Mouse (Mus musculus): Measurements from ENCODE around the gene Foxa2.

Gene Foxa2

DNA sequence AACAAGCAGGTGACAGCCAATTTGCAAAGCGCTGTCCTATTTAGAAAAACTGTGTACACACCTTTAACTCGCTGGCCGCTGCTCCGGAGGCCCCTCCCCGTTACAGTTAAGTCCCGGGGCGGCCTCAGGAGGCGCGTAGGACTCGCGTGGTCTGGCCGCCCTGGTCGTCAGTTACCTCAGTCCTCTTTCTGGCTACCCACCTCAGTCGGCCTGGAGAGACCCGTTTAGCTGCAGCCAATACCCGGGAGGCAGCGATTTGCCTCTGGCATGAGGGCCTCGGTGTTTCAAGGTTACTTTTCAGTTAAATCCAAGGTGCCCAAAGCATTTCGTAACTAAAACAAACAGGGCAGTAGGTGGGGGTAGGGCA lies at the start of gene Foxa2:
TSS of gene Foxa2 (minus strand) at position 171 of the 367 bp plus-strand sequence.
- DNase-seq: no peak

DNA sequence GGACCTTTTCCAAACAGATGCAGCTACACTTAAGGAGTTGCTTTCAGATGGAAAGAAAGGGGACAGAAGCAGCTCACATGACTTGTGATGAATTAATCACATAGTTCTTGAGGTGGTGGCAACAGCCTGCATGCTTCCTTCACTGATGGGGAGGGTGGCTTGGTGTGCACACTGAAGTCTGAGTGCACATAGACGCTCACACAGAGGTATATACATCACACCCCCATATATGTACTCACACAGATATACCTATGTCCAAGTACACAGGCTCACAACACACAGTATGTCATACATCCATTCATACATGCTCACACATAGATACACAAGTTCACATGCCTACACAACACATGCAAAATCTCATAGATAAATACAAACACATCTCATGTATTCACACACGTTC lies 45.3 kb upstream of the Foxa2 start:
- DNase-seq: no peak

GRCm38 (mm10) chr2:148091657-148092056 lies 44.9 kb upstream of the Foxa2 start:
- no peak for DNase-seq

- DNase-seq: no peak
Observed at GRCm38 (mm10) chr2:148090071-148090470, 43.3 kb upstream of the Foxa2 start.

DNA sequence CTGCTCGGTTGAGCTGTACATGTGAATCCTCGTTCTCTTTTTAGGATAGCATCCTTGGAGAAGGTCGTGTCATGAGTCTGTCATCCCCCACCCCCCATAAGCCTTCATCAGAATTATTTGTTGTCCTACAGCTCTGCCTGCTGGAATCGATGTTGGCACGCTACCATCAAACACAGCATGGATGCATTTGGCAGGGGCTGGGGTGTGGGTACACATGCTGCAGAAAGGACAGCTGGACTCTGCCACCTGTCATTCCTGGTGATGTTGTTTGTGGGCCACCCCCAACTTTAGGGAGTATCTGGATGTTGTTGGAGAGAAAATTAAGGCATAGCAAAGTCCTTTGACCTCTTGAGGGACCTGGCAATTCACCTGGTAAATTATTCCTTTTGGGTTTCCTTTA lies 38.8 kb upstream of the Foxa2 start:
- no peak for DNase-seq

DNA sequence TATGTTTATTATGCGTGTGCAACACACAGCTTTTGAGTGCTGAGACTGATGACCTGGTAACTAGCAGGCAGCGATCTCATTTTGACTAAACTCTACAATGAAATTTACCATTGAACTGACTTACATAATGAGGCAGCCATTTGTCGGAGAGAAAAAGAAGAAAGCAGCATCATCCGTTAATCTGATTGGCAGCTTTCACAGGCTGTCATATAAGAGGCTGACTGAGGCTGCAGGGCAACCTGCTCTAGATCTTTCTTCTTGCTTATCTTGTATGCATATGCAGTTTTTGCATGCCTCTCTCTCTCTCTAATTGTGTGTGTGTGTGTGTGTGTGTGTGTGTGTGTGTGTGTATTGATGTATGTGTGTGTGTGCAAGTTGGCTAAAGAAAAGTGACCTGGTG lies 38.4 kb upstream of the Foxa2 start:
- DNase-seq: no peak

DNA sequence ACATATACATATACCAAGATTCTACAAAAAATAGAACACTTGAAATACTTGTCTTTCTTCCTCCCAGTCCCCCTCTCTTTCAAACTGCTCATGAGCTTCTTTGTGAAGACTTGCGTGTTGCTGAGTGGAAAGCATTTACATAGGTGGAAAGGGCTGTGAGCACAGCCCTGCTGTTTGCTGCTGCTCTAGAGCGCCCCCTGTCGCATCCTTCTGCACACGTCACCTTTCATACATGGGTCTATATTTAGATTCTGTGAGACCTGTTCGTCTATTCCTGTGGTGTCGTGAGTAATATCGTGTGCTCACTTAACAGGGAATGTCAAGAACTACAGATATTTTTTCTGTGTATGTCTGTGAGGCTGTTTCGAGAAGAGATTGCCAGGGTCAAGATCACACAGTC lies 35.5 kb upstream of the Foxa2 start:
- DNase-seq: peak; percentile 53

GRCm38 (mm10) chr2:148060705-148061104 lies 13.9 kb upstream of the Foxa2 start:
- DNase-seq: no peak

- no peak for DNase-seq
Observed at GRCm38 (mm10) chr2:148053411-148053810, 6.6 kb upstream of the Foxa2 start.

- DNase-seq: peak; percentile 77
Observed at GRCm38 (mm10) chr2:148048484-148049129, 1.8 kb upstream of the Foxa2 start.

DNA sequence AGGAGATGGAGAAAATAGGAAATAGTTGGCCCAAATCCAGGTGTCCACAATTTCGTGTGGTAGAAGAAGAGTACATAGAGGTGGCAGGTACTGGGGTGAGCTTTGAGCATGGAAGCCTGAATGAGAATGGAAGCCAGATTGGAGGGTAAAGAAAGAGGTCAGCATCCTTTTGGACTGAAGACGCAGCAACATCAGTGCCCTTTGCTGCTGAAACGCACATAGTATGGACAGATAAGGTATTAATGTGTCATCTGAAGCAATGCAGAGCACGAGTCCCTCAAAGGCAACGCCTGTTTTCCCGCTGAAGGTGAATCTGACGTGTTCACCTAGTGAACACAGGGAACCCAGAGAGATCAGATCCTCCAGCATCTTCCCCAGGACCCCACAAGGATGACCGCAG lies 842 bp upstream of the Foxa2 start:
- no peak for DNase-seq

DNA sequence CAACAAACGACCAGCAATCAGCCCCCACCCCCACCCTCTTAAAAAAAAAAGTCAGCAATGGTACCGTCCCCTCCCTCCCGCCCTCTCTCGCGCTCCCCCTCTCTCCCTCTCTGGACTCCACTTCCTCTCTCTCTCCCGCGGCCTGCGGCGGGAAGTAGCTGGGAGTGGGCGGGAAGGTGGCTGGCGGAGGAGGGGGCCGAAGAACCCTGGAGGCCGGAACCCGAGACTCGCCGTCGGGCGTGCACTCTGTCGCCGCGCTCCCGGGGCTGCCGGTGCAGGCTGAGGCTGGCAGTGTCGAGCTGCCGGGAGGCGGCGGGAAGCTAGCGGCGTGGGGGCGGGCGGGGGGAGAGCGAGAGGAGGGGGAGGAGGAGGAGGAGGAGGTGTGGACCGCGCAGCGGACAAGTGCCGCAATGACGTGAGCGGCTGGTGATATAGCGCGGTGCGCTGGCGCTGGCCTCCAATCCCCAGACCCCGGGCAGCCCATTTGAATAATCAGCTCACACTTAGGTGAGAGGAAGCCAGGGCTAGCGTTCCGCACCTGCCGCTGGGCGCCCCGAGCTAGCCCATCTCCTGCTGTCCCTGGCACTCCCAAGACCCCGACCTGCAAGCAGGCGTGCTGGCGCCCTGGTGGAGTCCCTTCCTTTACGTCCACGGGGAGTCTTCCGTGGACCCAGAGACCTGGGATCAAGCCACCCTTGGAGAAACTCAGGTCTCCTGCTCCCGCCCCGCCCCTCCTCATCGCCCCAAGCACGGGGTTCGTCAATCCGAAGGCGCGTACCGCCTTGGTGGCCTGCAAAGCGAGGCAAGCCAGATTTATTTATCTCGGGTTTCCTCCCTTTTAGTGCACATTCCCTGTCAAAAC lies 601 bp downstream of the Foxa2 start:
- no peak for DNase-seq

DNA sequence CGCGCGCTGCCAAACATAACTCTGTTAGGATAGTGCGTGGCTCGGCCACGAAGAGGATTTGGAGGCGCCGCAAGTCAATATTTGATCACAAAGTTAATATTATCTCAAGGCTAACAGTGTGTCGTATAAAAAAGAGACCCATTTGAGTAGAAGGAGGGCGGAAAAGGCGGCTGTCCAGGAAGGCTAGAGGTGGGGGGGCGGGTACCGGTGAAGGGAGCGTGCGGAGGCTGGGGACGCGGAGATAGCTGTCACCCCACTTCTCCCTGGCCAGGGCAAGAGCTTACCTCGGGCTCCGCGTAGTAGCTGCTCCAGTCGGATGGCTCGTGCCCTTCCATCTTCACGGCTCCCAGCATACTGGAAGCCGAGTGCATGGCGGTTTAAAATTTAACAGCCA lies 1.2 kb downstream of the Foxa2 start:
- no peak for DNase-seq

GRCm38 (mm10) chr2:148044877-148045539 lies 1.8 kb downstream of the Foxa2 start:
- no peak for DNase-seq

DNA sequence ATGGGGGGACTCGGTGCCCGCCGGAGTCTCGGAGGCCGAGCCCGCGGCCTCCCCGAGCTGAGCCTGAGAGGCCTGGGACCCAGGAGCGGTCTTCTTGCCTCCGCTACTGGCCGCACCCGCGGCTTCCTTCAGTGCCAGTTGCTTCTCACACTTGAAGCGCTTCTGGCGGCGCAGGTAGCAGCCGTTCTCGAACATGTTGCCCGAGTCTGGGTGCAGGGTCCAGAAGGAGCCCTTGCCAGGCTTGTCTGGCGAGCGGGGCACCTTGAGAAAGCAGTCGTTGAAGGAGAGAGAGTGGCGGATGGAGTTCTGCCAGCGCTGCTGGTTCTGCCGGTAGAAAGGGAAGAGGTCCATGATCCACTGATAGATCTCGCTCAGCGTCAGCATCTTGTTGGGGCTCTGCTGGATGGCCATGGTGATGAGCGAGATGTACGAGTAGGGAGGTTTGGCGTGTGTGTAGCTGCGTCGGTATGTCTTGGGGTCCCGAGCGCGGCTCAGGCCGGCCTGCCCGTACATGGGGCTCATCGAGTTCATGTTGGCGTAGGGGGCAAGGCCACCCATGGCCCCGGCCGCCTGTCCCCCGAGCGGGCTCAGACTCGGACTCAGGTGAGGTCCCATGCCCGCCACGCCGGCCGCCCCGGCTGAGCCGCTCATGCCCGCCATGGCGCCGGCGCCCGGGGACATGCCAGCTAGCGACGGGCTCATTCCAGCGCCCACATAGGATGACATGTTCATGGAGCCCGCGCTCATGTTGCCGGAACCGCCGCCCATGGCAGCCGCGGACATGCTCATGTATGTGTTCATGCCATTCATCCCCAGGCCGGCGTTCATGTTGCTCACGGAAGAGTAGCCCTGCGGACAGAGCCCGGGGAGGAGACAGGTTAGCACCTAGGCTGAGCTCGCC lies 2.5 kb downstream of the Foxa2 start:
- no peak for DNase-seq

GRCm38 (mm10) chr2:148043271-148043975 lies 3.3 kb downstream of the Foxa2 start:
- no peak for DNase-seq

DNA sequence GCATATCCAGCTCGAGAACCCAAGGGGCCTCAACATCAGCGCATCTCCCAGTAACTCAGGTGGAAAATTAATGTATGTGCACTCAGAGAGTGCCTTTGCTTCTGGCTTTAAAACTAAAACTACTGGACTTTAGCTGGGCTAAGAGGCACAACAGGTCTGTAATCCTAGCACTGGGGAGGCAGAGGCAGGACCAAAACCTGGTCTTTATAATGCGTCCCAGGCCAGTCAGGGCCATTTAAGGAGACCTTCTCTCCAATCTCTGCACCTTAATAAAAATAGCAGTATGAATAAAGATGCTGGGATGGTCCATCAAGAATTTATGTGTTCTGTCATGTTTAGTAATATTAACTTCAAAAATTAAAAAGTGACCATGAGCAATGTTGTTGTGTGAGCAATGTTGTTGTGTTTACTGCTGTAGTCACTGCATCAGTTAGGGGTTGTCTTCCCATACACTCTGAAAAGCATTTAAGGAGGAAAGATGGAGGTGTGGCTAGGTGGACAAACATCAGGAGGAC lies 4.6 kb downstream of the Foxa2 start:
- no peak for DNase-seq

- no peak for DNase-seq
Observed at GRCm38 (mm10) chr2:148041381-148041780, 5.4 kb downstream of the Foxa2 start.

DNA sequence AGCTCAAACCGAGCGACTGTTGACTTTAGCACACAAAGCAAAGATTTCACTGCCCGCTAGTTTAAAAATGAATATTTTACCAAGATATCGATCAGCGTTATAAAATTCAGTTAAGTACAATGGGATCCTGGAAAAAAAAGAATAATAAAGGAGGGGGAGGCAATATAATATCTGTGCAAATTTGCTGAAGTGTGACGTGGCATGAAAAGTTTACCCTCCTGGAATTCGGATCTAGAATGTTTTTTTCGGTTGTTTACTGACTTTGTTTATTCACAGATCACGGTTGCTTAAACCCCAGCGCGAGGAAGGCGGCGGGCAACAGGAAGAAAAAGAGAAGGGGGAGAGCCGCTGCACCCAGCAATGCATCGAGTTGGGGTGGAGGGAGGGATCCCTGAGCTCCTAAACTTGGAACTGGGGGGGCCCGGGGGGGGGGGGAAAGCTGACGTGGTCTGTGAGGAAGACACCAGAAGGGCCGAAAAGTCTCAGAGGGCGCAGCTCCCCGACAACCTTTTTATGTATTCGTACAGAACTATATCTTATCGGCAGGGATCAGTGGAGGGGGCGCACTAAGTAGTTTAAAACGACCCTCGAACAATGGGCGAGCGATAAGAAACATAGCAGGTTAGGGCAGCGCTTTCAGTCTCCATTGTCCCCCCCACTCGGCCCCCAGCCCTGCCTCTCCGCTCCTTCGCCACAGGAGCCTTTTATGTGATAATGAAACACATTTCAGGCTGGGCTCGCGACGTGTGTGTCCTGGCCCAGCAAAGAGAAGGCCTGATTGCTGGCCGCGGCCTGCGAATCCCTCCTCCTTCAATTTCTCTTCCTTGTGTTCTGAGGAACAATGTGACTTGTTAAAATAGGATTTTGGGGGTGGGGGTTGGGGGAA lies 6.3 kb downstream of the Foxa2 start:
- no peak for DNase-seq

DNA sequence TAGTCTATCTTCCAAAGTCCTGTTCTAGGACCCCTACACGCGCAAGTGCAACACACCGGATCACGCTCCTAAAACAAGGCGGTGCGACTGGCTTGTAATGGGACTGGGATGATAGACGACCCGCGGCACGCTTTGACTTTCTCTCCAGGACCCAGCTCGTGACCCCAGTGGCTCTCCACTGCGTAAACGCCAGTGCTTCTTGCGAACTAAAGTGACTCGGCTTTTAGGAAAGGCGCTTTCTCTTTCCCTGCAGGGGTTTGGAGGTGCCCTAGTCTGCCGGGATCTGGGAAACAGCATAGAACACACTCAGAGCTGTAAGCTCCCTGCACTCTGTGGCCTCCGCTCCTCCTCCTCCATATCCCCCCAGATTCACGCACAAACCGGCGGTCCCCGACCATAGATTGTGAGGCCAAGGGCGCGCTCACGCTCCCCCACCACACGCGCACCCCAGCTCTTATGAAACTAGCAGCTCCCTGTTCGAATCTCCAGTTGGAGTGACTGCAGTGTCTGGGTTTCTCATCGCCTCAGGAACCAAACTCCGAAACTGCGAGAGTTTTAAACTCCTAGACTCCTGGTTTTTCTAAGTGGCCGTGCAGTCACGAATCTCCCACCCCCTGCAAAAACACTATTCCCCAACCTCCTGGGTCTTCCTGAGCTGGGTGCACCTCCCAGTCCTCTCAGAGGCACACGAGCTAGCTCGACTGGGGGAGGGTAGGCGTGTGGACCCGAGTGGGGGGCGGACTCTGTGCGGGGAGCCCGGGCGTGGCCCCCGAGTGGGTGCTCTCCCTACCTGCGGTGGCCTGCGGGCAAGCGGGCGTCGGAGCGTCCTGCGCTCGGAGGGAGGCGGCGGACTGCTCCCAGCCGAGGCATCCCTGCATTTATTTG lies 7.2 kb downstream of the Foxa2 start:
- DNase-seq: no peak
